Mouse (Mus musculus): ENCODE measurements around the gene Emc7. TPM values are rescaled to one million over a fixed set of nuclear protein-coding genes. Genes with fewer than 3 reads are reported as not detected.
"Not testable (repeated sequence)": the region's sequence is repeated elsewhere in the genome, so short reads cannot be mapped to it uniquely, and the experiment has no call there.

Gene Emc7
- polyA plus RNA-seq, 1 experiment from 2014 or later: 22.2 TPM

GRCm38 (mm10) chr2:112448510-112449059 is 6.2 kb upstream of the Emc7 start:
- no peak overlapping the region for H3K4me3 ChIP-seq (replicated peaks)
- no peaks in the 10 kb centered on the region for H3K4me1 ChIP-seq
- no peak overlapping the region for H3K27ac ChIP-seq
- H3K27me3 ChIP-seq (replicated peaks): no peaks in the 10 kb centered on the region
- H3K9ac ChIP-seq: no peak overlapping the region
- H3K9me3 ChIP-seq: no peaks in the 10 kb centered on the region
- no peak overlapping the region for H3K4me2 ChIP-seq
- no peak for ATAC-seq (ENCODE audit: insufficient read depth, low FRiP score, low read depth)
- no peaks in the 10 kb centered on the region for H3K36me3 ChIP-seq

GRCm38 (mm10) chr2:112449597-112450296 is 5.0 kb upstream of the Emc7 start:
- no peak overlapping the region for H3K27ac ChIP-seq
- no peaks in the 10 kb centered on the region for H3K9me3 ChIP-seq
- no peaks in the 10 kb centered on the region for H3K27me3 ChIP-seq (replicated peaks)
- 31% methylated on average over 4 of the region's 4 CpGs for WGBS
- H3K4me2 ChIP-seq: no peak overlapping the region
- no peak overlapping the region for H3K9ac ChIP-seq
- no peaks in the 10 kb centered on the region for H3K36me3 ChIP-seq
- no peak for ATAC-seq (ENCODE audit: insufficient read depth, low FRiP score, low read depth)
- no peak overlapping the region for H3K4me3 ChIP-seq (replicated peaks)
- no peaks in the 10 kb centered on the region for H3K4me1 ChIP-seq

DNA sequence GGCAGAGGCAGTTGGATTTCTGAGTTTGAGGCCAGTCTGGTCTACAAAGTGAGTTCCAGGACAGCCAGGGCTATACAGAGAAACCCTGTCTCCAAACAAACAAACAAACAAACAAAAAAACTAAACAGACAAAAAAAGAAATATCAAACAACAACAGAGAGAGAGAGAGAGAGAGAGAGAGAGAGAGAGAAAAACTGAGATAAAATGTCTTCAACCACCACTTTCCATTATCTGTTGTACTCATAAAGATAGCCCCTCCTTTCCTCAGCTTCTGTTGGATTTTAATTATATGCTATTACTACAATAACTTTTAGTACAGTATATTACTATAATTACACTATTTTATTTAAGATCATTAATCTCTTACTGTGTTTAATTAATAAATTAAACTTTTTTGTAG is 2.3 kb upstream of the Emc7 start:
- not testable (repeated sequence) for H3K9me3 ChIP-seq; H3K4me2 ChIP-seq; ATAC-seq (ENCODE audit: insufficient read depth, low FRiP score, low read depth); H3K9ac ChIP-seq; H3K27ac ChIP-seq; H3K4me1 ChIP-seq; H3K36me3 ChIP-seq; H3K4me3 ChIP-seq (replicated peaks); H3K27me3 ChIP-seq (replicated peaks)

DNA sequence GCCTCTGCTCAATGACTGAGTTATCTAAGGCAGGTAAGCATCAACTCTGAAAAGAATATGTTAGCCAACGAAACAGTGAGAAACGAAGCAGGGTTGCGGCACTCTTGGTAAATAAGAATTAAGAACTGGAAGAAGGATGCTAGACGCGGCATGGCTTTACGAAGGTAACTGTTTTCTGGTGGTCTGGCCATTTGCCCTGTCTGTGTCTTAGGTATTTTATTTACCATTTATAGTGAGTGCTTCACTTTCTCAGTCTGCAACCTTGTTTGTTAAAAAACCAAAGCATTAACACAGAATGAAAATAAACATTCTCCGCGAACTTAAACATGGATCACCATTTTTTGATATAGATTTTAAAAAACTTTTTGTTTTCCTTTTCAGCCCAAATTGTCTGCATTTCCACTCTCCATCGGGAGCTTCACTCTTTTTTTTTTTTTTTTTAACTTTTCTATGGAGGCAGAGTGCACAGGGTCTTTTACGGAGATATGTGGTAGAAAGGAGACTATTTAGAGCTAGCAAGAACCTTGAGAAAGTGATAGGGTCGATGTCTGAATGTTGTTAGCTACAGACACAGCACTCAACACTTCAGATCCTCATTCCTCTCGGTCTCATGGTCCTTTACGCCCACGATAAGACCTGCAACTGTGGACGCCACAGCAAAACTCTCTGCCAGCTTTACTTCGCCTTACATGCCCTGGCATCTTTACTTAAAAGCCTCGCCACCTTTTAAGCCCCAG is 504 bp upstream of the Emc7 start:
- Histone ChIP-seq H3K36me3 (no peaks in the 10 kb centered on the region), H3K4me3 (replicated peaks) (peak overlapping the region; percentile 90), H3K27me3 (replicated peaks) (no peaks in the 10 kb centered on the region), H3K27ac (peak overlapping the region; percentile 23; the same call in 1 of the 2 replicates), H3K9ac (peak overlapping the region; percentile 14; the same call in 1 of the 2 replicates), H3K4me1 (no peaks in the 10 kb centered on the region), H3K4me2 (peak overlapping the region; percentile 66), H3K9me3 (no peaks in the 10 kb centered on the region)
- 26% methylated on average over 17 of the region's 17 CpGs for WGBS
- ATAC-seq (ENCODE audit: insufficient read depth, low FRiP score, low read depth): peak; percentile 54

DNA sequence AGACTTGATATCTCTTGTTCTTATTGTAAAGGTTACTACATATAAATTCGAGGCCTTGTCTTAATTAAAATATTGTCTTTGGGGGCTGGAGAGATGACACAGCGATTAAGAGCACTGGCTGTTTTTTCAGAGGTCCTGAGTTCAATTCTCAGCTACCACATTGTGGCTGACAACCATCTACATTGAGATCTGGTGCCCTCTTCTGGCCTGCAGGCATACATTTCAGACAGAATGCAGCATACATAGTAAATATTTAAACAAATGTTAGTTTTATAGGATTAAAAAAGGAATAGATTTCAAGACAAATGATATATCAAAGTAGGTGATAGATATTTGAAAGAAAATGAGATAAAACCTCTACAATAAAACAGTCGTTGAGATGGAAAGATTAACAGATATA is 5.8 kb downstream of the Emc7 start:
- Histone ChIP-seq H3K4me3 (replicated peaks) (no peak overlapping the region), H3K9ac (no peak overlapping the region), H3K36me3 (peaks cover 4% of the 10 kb centered on the region; the same call in 1 of the 2 replicates), H3K4me1 (no peaks in the 10 kb centered on the region), H3K4me2 (no peak overlapping the region), H3K27me3 (replicated peaks) (no peaks in the 10 kb centered on the region), H3K27ac (no peak overlapping the region), H3K9me3 (no peaks in the 10 kb centered on the region)
- 90% methylated on average over 3 of the region's 3 CpGs for WGBS
- ATAC-seq (ENCODE audit: insufficient read depth, low FRiP score, low read depth): no peak

- Histone ChIP-seq H3K4me2 (no peak overlapping the region), H3K27me3 (replicated peaks) (no peaks in the 10 kb centered on the region), H3K4me3 (replicated peaks) (no peak overlapping the region), H3K4me1 (no peaks in the 10 kb centered on the region), H3K9ac (no peak overlapping the region), H3K9me3 (no peaks in the 10 kb centered on the region), H3K36me3 (peaks cover 19% of the 10 kb centered on the region), H3K27ac (no peak overlapping the region)
- ATAC-seq (ENCODE audit: insufficient read depth, low FRiP score, low read depth): no peak
Observed at GRCm38 (mm10) chr2:112469542-112469941, 14.7 kb downstream of the Emc7 start.

DNA sequence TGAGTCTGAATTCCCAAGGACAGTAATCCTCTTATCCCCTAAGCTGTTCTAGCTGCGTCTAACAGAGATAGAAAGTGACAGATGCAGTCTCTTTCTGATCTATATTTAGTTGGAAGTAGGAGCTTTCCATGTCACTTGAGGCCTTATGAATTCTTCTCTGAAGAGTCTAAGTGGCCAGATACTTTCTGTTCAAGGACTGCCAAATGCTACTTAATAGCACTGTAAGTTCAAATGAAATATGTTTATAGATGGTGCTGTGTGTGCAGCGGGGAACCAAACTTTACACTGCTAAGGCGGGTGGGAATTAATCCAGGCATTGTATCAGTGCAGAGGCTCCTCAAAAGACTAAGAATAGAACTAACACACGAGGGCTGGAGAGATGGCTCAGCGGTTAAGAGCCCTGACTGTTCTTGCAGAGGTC is 16.2 kb downstream of the Emc7 start:
- Histone ChIP-seq H3K27me3 (replicated peaks) (no peaks in the 10 kb centered on the region), H3K27ac (no peak overlapping the region), H3K4me3 (replicated peaks) (no peak overlapping the region), H3K9ac (no peak overlapping the region), H3K4me1 (no peaks in the 10 kb centered on the region), H3K9me3 (no peaks in the 10 kb centered on the region), H3K4me2 (no peak overlapping the region), H3K36me3 (peaks cover 17% of the 10 kb centered on the region)
- no peak for ATAC-seq (ENCODE audit: insufficient read depth, low FRiP score, low read depth)
- WGBS: 71% methylated on average over 5 of the region's 5 CpGs

GRCm38 (mm10) chr2:112472076-112472475 is 17.3 kb downstream of the Emc7 start:
- 89% methylated on average over 2 of the region's 2 CpGs for WGBS
- ATAC-seq (ENCODE audit: insufficient read depth, low FRiP score, low read depth): no peak
- Histone ChIP-seq H3K36me3 (peaks cover 12% of the 10 kb centered on the region), H3K27ac (no peak overlapping the region), H3K4me2 (no peak overlapping the region), H3K9ac (no peak overlapping the region), H3K4me1 (no peaks in the 10 kb centered on the region), H3K27me3 (replicated peaks) (no peaks in the 10 kb centered on the region), H3K4me3 (replicated peaks) (no peak overlapping the region), H3K9me3 (no peaks in the 10 kb centered on the region)

DNA sequence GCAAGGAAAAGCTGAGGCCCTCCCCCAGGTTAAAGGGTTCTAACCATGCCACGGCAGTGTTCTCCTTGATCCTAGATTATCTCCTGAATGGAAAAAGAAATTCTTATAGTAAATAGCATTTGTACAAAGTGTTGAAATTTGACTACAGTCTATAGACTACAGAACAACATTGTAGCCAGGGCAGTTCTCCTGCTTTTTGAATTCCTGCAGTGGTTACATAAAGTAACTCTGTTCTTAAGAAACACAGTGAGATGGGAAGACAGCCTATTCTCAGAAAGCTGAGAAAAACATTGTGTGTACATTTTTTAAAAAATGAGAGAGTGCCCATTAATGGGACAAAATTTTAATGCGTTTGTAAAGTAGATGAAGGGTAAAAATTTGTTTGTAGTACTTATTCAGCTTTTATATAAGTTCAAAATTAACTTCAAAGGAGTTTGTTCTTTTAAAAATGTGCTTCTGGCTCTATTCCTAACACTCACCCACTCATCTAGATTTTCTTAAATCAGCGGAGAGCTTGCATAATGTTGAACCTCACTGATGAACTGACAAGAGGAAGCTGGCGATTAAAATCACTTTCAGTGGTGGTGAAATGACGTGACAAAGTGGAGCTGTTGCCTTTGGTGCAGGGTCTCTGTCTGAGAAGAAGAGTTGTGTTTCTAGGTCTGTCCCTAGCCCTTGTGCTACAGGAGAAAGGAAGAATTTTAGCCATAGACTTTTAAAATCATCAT is 20.4 kb downstream of the Emc7 start:
- Histone ChIP-seq H3K9me3 (no peaks in the 10 kb centered on the region), H3K36me3 (no peaks in the 10 kb centered on the region), H3K4me2 (no peak overlapping the region), H3K27me3 (replicated peaks) (no peaks in the 10 kb centered on the region), H3K4me1 (no peaks in the 10 kb centered on the region), H3K4me3 (replicated peaks) (no peak overlapping the region), H3K27ac (no peak overlapping the region), H3K9ac (no peak overlapping the region)
- 66% methylated on average over 5 of the region's 5 CpGs for WGBS
- no peak for ATAC-seq (ENCODE audit: insufficient read depth, low FRiP score, low read depth)

DNA sequence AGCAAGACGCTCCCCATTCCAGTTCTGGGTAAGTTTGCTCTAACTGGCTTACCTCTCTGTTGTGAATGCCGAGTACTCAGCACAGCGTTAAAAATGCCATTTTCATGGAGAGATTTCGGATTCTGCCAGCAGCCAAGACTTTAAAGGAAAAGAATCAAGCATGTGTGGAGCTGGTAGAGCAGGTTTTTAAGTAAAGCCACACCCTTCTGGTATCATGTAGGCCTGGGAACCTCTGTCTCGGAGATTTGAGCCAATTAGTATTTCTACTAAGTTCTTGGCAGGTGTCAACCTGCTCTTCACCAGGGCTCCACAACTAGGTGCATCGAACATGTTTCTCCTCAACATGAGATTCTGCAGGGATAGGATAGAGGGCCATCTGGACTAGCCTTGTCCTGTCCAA is 21.8 kb downstream of the Emc7 start:
- Histone ChIP-seq H3K4me2 (0 out of 2 replicates have a peak overlapping the region, but pooled peaks have one; percentile 3), H3K36me3 (no peaks in the 10 kb centered on the region), H3K9me3 (no peaks in the 10 kb centered on the region), H3K9ac (no peak overlapping the region), H3K4me3 (replicated peaks) (no peak overlapping the region), H3K4me1 (no peaks in the 10 kb centered on the region), H3K27ac (peak overlapping the region; percentile 57; the same call in 1 of the 2 replicates), H3K27me3 (replicated peaks) (no peaks in the 10 kb centered on the region)
- WGBS: 68% methylated on average over 6 of the region's 6 CpGs
- ATAC-seq (ENCODE audit: insufficient read depth, low FRiP score, low read depth): peak; percentile 72

GRCm38 (mm10) chr2:112480669-112481068 is 25.9 kb downstream of the Emc7 start, which contains the start of gene Chrm5:
Gene Chrm5 (minus strand): TSS chr2:112480769.
- Histone ChIP-seq H3K9ac (no peak within 1 kb of the TSS), H3K9me3 (no peaks in the 10 kb centered on the region), H3K27me3 (replicated peaks) (no peaks in the 10 kb centered on the region), H3K36me3 (no peaks in the 10 kb centered on the region), H3K4me3 (replicated peaks) (no peak within 1 kb of the TSS), H3K4me1 (no peaks in the 10 kb centered on the region; the same call in 1 of the 2 replicates), H3K27ac (no peak within 1 kb of the TSS), H3K4me2 (no peak within 1 kb of the TSS)
- 92% methylated on average over 5 of the region's 5 CpGs for WGBS
- no peak for ATAC-seq (ENCODE audit: insufficient read depth, low FRiP score, low read depth)

DNA sequence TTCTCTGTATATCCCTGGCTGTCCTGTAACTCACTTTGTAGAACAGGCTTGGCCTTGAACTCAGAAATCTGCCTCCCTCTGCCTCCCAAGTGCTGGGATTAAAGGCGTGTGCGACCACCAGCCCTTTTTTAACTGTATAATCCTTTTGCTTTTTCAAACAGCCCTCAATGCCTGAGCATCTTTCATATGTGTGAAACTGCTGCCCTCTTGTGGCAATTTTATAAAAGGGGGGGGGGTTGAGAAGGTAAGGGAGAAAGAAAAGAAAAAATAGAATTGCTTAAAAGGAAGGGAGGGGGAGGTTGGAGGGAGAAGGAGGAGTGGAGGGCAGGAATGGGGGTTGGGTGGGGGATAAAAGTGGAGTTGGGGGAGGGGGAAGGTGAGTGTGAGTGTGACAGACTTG is 26.8 kb downstream of the Emc7 start:
- WGBS: 2% methylated on average over 2 of the region's 2 CpGs
- no peak overlapping the region for H3K27ac ChIP-seq

More for the DNA sequence above, 26.8 kb downstream of the Emc7 start:
- Histone ChIP-seq H3K4me2 (no peak overlapping the region), H3K4me3 (replicated peaks) (no peak overlapping the region), H3K27me3 (replicated peaks) (no peaks in the 10 kb centered on the region), H3K9ac (no peak overlapping the region), H3K36me3 (no peaks in the 10 kb centered on the region), H3K9me3 (no peaks in the 10 kb centered on the region), H3K4me1 (no peaks in the 10 kb centered on the region; the same call in 1 of the 2 replicates)
- ATAC-seq (ENCODE audit: insufficient read depth, low FRiP score, low read depth): no peak
